Mouse (Mus musculus) intestine, postnatal 0 days (tissue): ENCODE measurements at regions not wholly inside any gene's neighbourhood (a gene's known extent, or its start where the extent isn't known, plus 50 kb on each side); places are given as distances from the start of the nearest gene placed in this dataset.

Source experiments
- ATAC-seq: fragments of 200-750 bp; cut with Nextera tagmentation; 2 replicates; pipeline ENCODE4 v1.8.0; 2017; ENCODE audit warnings: mild to moderate bottlenecking, moderate TSS enrichment, moderate library complexity
- H3K27ac ChIP-seq: fragments of 300-500 bp; sonication (generic); 2 replicates; pipeline ENCODE4 v1.5.1; 2014; ENCODE audit warnings: mild to moderate bottlenecking, low read depth, low read length, moderate library complexity
- H3K27me3 ChIP-seq: fragments of 300-500 bp; sonication (generic); replicated peaks from 2 replicates; pipeline ENCODE4 v1.6.1; 2014; ENCODE audit warnings: low read length, mixed read lengths; ENCODE audit not compliant: control insufficient read depth, insufficient read depth
- H3K36me3 ChIP-seq: fragments of 300-500 bp; sonication (generic); 2 replicates; pipeline ENCODE4 v1.6.1; 2014; ENCODE audit warnings: mild to moderate bottlenecking, moderate library complexity; ENCODE audit not compliant: control insufficient read depth, insufficient read depth
- H3K4me1 ChIP-seq: fragments of 300-500 bp; sonication (generic); replicated peaks from 2 replicates; pipeline ENCODE4 v1.6.1; 2014; ENCODE audit warnings: antibody characterized with exemption, low read length, mixed read lengths; ENCODE audit not compliant: control insufficient read depth, insufficient read depth
- H3K4me2 ChIP-seq: fragments of 300-500 bp; sonication (generic); replicated peaks from 2 replicates; pipeline ENCODE4 v1.6.1; 2014; ENCODE audit warnings: low read depth, mild to moderate bottlenecking, moderate library complexity
- H3K4me3 ChIP-seq: fragments of 300-500 bp; sonication (generic); 2 replicates; pipeline ENCODE4 v1.5.1; 2014; ENCODE audit warnings: low read depth, low read length
- H3K9ac ChIP-seq: fragments of 300-500 bp; sonication (generic); 2 replicates; pipeline ENCODE4 v1.6.1; 2014; ENCODE audit warnings: mild to moderate bottlenecking, low read depth, low read length
- H3K9me3 ChIP-seq: fragments of 300-500 bp; sonication (generic); 2 replicates; pipeline ENCODE4 v1.6.1; 2016; ENCODE audit warnings: mixed run types; ENCODE audit not compliant: control insufficient read depth
- CTCF ChIP-seq: sonication (generic); IDR thresholded peaks from 2 replicates; pipeline ENCODE4 v1.5.1; 2016; ENCODE audit warnings: low read depth, mild to moderate bottlenecking, control low read depth, antibody characterized with exemption, moderate library complexity
- WGBS: fragments of 180-500 bp; shearing (Covaris S2); extraction: QIAGEN DNeasy Blood & Tissue Kit; methylation state at CpG from one replicate; pipeline ENCODE4 v1.1.7; 2014; 5-methylcytosine and 5-hydroxymethylcytosine counted together

DNA sequence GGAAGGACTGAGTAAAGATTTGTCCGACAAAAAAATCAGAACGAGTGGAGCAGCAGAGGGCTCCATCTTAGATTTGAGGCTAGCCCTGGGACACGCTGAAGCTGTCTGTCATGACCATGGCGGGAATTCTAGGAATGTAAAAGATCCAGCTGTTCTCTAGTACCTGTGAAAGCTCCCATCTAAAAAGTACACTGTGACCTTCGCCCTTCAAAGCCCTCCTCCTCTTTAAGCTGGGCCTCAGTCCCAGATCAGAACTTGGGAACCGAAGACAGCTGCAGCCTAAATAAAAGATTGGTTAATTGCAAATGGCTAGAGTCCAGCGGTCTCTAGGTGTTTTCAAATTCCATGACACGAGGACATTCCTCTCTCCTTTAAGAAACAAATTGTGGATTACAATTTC is 195.6 kb downstream of the Parm1 start:
- H3K36me3 ChIP-seq: no peaks in the 10 kb centered on the region
- no peaks in the 10 kb centered on the region for H3K27me3 ChIP-seq
- no peak for ATAC-seq
- no peaks in the 10 kb centered on the region for H3K4me1 ChIP-seq
- H3K9ac ChIP-seq: no peak overlapping the region
- H3K4me3 ChIP-seq: no peak overlapping the region
- no peak for TF ChIP-seq CTCF
- H3K27ac ChIP-seq: no peak overlapping the region
- H3K9me3 ChIP-seq: no peaks in the 10 kb centered on the region
- no peak overlapping the region for H3K4me2 ChIP-seq
- WGBS: 51% methylated on average over 8 of the region's 8 CpGs

DNA sequence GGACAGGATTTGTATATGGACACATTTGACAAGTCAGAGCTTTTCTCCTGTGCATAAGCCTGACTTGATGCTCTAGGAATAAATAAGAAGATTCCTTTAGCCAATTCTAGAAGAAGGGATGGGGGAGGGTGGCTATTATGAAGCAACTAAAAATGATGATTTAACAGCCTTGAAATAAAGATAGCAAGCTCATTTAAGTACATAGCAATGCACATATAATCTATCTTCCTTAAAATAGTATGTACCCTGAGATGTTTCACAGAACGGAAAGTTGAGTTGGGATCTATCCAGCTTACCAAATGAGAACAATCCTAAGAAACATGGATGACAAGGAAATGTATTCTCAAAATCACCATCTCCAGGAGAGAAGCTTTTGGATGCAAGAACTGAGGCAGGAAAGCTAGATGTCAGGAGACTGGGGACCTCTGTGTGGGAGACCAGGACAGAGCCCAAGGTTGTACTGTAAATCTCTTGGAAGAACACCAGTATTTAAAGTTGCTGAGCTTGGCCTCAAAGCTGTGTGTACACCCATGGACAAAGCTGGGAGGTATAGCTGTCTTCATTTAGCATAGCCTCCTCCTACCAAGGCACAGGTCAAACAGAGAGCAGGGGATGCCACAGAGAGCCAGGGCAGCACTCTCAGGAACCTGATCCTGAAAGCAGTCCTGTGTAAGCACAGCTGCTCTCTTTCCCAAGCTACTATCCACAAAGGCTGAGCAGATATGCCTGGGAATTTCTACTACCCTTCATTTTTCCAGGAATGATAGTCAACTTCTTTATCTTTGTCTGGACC is 192.3 kb downstream of the Parm1 start:
- Histone ChIP-seq H3K4me1 (no peaks in the 10 kb centered on the region), H3K36me3 (no peaks in the 10 kb centered on the region), H3K4me3 (no peak overlapping the region), H3K27me3 (no peaks in the 10 kb centered on the region), H3K9ac (no peak overlapping the region), H3K9me3 (no peaks in the 10 kb centered on the region), H3K27ac (no peak overlapping the region), H3K4me2 (no peak overlapping the region)
- TF ChIP-seq CTCF: no peak
- ATAC-seq: no peak
- WGBS: 74% methylated on average over 1 of the region's 1 CpGs

DNA sequence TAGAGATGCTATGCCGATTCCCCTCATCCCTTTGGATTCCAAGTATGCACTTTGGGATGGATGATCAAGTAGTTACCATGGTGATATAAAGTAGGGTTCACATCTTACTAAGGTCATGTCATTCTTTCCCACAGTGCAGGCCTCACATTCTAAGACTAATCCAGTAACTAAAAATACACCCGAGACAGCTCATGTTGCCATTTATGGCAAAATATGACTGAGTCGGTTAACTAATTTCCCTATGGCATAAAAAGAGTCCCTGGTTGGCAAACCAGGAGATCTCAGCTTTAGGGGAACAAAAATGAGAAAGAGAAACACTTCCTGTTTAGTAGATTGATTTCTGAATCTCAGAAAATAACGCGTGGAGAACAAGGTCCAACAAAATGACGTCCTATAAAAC is 190.7 kb downstream of the Parm1 start:
- H3K4me2 ChIP-seq: no peak overlapping the region
- H3K4me3 ChIP-seq: no peak overlapping the region
- H3K9me3 ChIP-seq: no peaks in the 10 kb centered on the region
- H3K9ac ChIP-seq: no peak overlapping the region
- H3K4me1 ChIP-seq: no peaks in the 10 kb centered on the region
- ATAC-seq: no peak
- WGBS: 73% methylated on average over 6 of the region's 6 CpGs
- H3K27me3 ChIP-seq: no peaks in the 10 kb centered on the region
- H3K36me3 ChIP-seq: no peaks in the 10 kb centered on the region
- no peak overlapping the region for H3K27ac ChIP-seq
- no peak for TF ChIP-seq CTCF

DNA sequence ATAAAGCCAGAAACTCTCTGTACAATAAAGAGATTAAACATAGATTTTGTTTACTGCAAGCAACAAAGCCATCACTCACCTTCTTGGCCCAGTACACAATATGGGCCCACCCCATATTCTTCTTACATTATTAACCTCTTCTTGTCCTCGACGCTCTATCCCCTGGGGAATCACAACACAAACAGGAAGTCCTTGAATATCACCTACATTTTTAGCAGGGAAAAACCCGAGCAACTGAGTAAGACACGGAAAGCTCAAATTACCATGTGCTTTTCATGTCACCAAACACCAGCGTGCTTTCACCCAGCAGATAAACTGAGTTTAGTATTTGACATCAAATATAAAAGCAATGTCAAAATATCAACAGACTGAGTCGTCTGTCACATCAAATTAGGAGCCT is 179.7 kb downstream of the Parm1 start:
- Histone ChIP-seq H3K36me3 (no peaks in the 10 kb centered on the region), H3K4me1 (no peaks in the 10 kb centered on the region), H3K9me3 (no peaks in the 10 kb centered on the region), H3K27me3 (no peaks in the 10 kb centered on the region), H3K9ac (no peak overlapping the region), H3K27ac (no peak overlapping the region), H3K4me3 (no peak overlapping the region), H3K4me2 (no peak overlapping the region)
- TF ChIP-seq CTCF: no peak
- no peak for ATAC-seq
- WGBS: 79% methylated on average over 6 of the region's 6 CpGs

DNA sequence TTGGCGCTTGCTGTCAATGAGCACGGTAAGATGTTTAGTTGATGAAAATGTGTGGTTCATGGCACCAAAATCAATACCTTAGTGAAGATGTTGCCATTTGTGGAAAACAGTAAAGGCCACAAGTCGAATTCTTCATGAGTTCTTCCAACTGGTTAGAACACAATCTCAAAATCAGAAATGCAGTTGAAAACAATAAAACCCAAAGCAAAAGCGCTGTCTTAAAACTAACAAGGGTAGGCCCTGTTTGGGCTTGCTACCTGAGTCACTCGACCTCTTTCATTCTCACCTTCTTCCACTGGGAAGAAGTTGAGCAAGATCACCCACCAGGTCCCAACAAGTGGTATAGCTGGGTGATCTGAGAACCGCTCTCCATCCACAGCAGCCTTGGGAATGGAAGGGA is 179.1 kb downstream of the Parm1 start:
- Histone ChIP-seq H3K4me1 (no peaks in the 10 kb centered on the region), H3K4me2 (no peak overlapping the region), H3K9ac (no peak overlapping the region), H3K36me3 (no peaks in the 10 kb centered on the region), H3K4me3 (no peak overlapping the region), H3K27me3 (no peaks in the 10 kb centered on the region), H3K27ac (no peak overlapping the region), H3K9me3 (no peaks in the 10 kb centered on the region)
- 86% methylated on average over 6 of the region's 6 CpGs for WGBS
- no peak for TF ChIP-seq CTCF
- no peak for ATAC-seq

DNA sequence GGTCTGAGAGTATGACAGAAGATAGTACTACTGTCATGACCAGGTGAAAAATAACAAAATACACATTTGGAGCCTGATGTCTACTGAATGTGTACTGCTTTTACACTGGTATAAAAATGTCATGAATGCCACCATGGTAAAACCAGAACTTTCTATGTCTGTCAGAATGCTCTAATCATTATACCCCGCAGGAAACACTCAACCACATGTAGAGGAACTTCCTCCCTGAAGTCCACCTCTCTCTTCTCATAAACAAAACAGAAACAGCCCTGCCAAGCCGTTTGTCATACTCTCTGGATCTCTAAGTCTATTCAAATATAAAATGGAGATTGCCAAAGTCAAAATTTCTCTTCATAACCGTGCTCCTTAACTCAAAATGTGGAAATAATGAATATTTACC is 178.2 kb downstream of the Parm1 start:
- no peak for ATAC-seq
- Histone ChIP-seq H3K27me3 (no peaks in the 10 kb centered on the region), H3K27ac (no peak overlapping the region), H3K4me1 (no peaks in the 10 kb centered on the region), H3K36me3 (no peaks in the 10 kb centered on the region), H3K4me2 (no peak overlapping the region), H3K9ac (no peak overlapping the region), H3K9me3 (no peaks in the 10 kb centered on the region), H3K4me3 (no peak overlapping the region)
- WGBS: 74% methylated on average over 3 of the region's 3 CpGs
- no peak for TF ChIP-seq CTCF
